Mouse (Mus musculus): ENCODE results near the gene Tmem201.
A peak's percentile ranks its signal among the peaks of the same experiment; 100 is the strongest.

GRCm38 (mm10) chr4:149710510-149710909 lies 27.3 kb downstream of the Tmem201 start:
- peak; percentile 83 for TF ChIP-seq CTCF (IDR thresholded peaks at IDR 0.05; ENCODE audit: low read depth)
- no peak for TF ChIP-seq EP300 (IDR thresholded peaks at IDR 0.05; ENCODE audit: low read depth)

All from liver, embryonic 14.5 days (tissue).